Mouse (Mus musculus) CH12.LX (cell line): ENCODE results near the gene Tead1. TPM values are rescaled to one million over a fixed set of nuclear protein-coding genes. Genes with fewer than 3 reads are reported as not detected.

Source experiments
- DNase-seq: peaks from one replicate; pipeline ENCODE4 v3.0.0-alpha.2; 2013; ENCODE audit errors: extremely low read depth
- H3K27ac ChIP-seq: 2 replicates; pipeline ENCODE4 v1.5.1; 2012; ENCODE audit warnings: low read depth, mild to moderate bottlenecking, control low read depth, moderate library complexity; ENCODE audit not compliant: insufficient read depth
- H3K27me3 ChIP-seq: replicated peaks from 2 replicates; pipeline ENCODE3; 2012; ENCODE audit warnings: inconsistent platforms
- H3K36me3 ChIP-seq, 2 experiments: replicated peaks in 1 of 2; 2 replicates each; pipeline versions ENCODE3 to v1.6.1; 2012; ENCODE audit warnings: inconsistent platforms in 1 of 2, low read length in 1 of 2, mild to moderate bottlenecking in 1 of 2, mixed read lengths in 1 of 2, moderate library complexity in 1 of 2; ENCODE audit not compliant: control insufficient read depth in 1 of 2, insufficient read depth in 1 of 2
- H3K4me1 ChIP-seq, 2 experiments: 2 replicates each; pipeline ENCODE4 v1.6.1; 2012; ENCODE audit warnings: inconsistent platforms in 1 of 2, moderate library complexity in 1 of 2; ENCODE audit not compliant: insufficient read depth in 2 of 2, control insufficient read depth in 1 of 2
- H3K4me2 ChIP-seq: 2 replicates; pipeline ENCODE4 v1.6.1; 2012; ENCODE audit warnings: low read depth, mild to moderate bottlenecking, control low read depth; ENCODE audit not compliant: poor library complexity, insufficient read depth, severe bottlenecking
- H3K4me3 ChIP-seq, 3 experiments: fragments of 150-350 bp in 1 of 3; sonication (generic) in 1 of 3; replicated peaks in 1 of 3; 2 replicates each; pipeline versions ENCODE3 to v1.5.1; 2011 to 2012; ENCODE audit warnings: low read depth in 2 of 3, low read length in 2 of 3, mild to moderate bottlenecking in 2 of 3, moderate library complexity in 2 of 3, control low read depth in 1 of 3, improper control_type of control experiment in 1 of 3, inconsistent platforms in 1 of 3, mixed read lengths in 1 of 3; ENCODE audit not compliant: poor library complexity in 1 of 3
- H3K79me2 ChIP-seq: replicated peaks from 2 replicates; pipeline ENCODE4 v1.6.1; 2012; ENCODE audit warnings: mild to moderate bottlenecking, moderate library complexity; ENCODE audit not compliant: control insufficient read depth, poor library complexity, insufficient read depth, severe bottlenecking; ENCODE audit errors: extremely low read depth
- H3K9ac ChIP-seq: 2 replicates; pipeline ENCODE4 v1.6.1; 2012; ENCODE audit warnings: low read depth, mild to moderate bottlenecking, control low read depth, moderate library complexity; ENCODE audit not compliant: insufficient read depth
- H3K9me3 ChIP-seq: replicated peaks from 2 replicates; pipeline ENCODE3; 2012; ENCODE audit warnings: low read length, inconsistent platforms, mixed read lengths
- BHLHE40 ChIP-seq: IDR thresholded peaks from 2 replicates; pipeline ENCODE4 v1.6.1; 2011; ENCODE audit warnings: mild to moderate bottlenecking, low read depth, low read length, improper control_type of control experiment
- CHD2 ChIP-seq: IDR thresholded peaks from 2 replicates; pipeline ENCODE4 v1.6.1; 2011; ENCODE audit warnings: low read length, improper control_type of control experiment
- CTCF ChIP-seq, 2 experiments: IDR thresholded peaks in 1 of 2; conservative IDR thresholded peaks in 1 of 2; 2 replicates each; pipeline ENCODE4 v1.5.1; 2011 to 2012; ENCODE audit warnings: low read depth in 2 of 2, low read length in 2 of 2, improper control_type of control experiment in 1 of 2, inconsistent platforms in 1 of 2, mild to moderate bottlenecking in 1 of 2, moderate library complexity in 1 of 2
- E2F4 ChIP-seq: IDR thresholded peaks from 2 replicates; pipeline ENCODE4 v1.6.1; 2011; ENCODE audit warnings: low read depth, low read length, improper control_type of control experiment; ENCODE audit not compliant: insufficient replicate concordance
- EP300 ChIP-seq: IDR thresholded peaks from 2 replicates; pipeline ENCODE4 v1.6.1; 2011; ENCODE audit warnings: low read length, improper control_type of control experiment
- HCFC1 ChIP-seq: IDR thresholded peaks from 2 replicates; pipeline ENCODE4 v1.6.1; 2012; ENCODE audit warnings: low read depth, mild to moderate bottlenecking, inconsistent platforms, low read length, improper control_type of control experiment
- IRF4 ChIP-seq: IDR thresholded peaks from 2 replicates; pipeline ENCODE4 v1.6.1; 2014; ENCODE audit warnings: low read depth, mild to moderate bottlenecking, inconsistent platforms, low read length, improper control_type of control experiment
- JUND ChIP-seq: conservative IDR thresholded peaks from 2 replicates; pipeline ENCODE4 v1.6.1; 2011; ENCODE audit warnings: low read depth, low read length, improper control_type of control experiment
- MAX ChIP-seq: IDR thresholded peaks from 2 replicates; pipeline ENCODE4 v1.6.1; 2011; ENCODE audit warnings: low read length, improper control_type of control experiment
- MEF2A ChIP-seq: IDR thresholded peaks from 2 replicates; pipeline ENCODE4 v1.6.1; 2014; ENCODE audit warnings: low read depth, mild to moderate bottlenecking, inconsistent platforms, low read length, improper control_type of control experiment, borderline replicate concordance
- MXI1 ChIP-seq: IDR thresholded peaks from 2 replicates; pipeline ENCODE4 v1.6.1; 2011; ENCODE audit warnings: mild to moderate bottlenecking, low read depth, low read length, improper control_type of control experiment
- NRF1 ChIP-seq: IDR thresholded peaks from 2 replicates; pipeline ENCODE4 v1.6.1; 2014; ENCODE audit warnings: low read depth, mild to moderate bottlenecking, inconsistent platforms, low read length, improper control_type of control experiment, moderate library complexity
- PAX5 ChIP-seq: IDR thresholded peaks from 2 replicates; pipeline ENCODE4 v1.6.1; 2012; ENCODE audit warnings: low read length, inconsistent platforms, mixed read lengths
- POLR2A ChIP-seq: IDR thresholded peaks from 2 replicates; pipeline ENCODE4 v1.6.1; 2011; ENCODE audit warnings: low read depth, mild to moderate bottlenecking, improper control_type of control experiment, low read length
- RAD21 ChIP-seq: IDR thresholded peaks from 2 replicates; pipeline ENCODE4 v1.6.1; 2011; ENCODE audit warnings: low read depth, mild to moderate bottlenecking, low read length, improper control_type of control experiment, moderate library complexity
- SIN3A ChIP-seq: IDR thresholded peaks from 2 replicates; pipeline ENCODE4 v1.6.1; 2012; ENCODE audit warnings: low read length, improper control_type of control experiment, inconsistent platforms
- SMC3 ChIP-seq: IDR thresholded peaks from 2 replicates; pipeline ENCODE4 v1.6.1; 2011; ENCODE audit warnings: low read depth, low read length, improper control_type of control experiment
- TBP ChIP-seq: conservative IDR thresholded peaks from 2 replicates; pipeline ENCODE4 v1.6.1; 2011; ENCODE audit warnings: low read depth, low read length, improper control_type of control experiment
- TCF12 ChIP-seq: IDR thresholded peaks from 2 replicates; pipeline ENCODE4 v1.6.1; 2014; ENCODE audit warnings: low read depth, mild to moderate bottlenecking, inconsistent platforms, low read length, improper control_type of control experiment
- UBTF ChIP-seq: IDR thresholded peaks from 2 replicates; pipeline ENCODE4 v1.6.1; 2012; ENCODE audit warnings: low read depth, mild to moderate bottlenecking, inconsistent platforms, low read length, improper control_type of control experiment, moderate library complexity
- ZC3H11A ChIP-seq: IDR thresholded peaks from 2 replicates; pipeline ENCODE4 v1.6.1; 2012; ENCODE audit warnings: low read depth, mild to moderate bottlenecking, inconsistent platforms, low read length, improper control_type of control experiment
- ZKSCAN1 ChIP-seq: IDR thresholded peaks from 2 replicates; pipeline ENCODE4 v1.6.1; 2012; ENCODE audit warnings: low read depth, inconsistent platforms, low read length, improper control_type of control experiment, borderline replicate concordance
- dilution Hi-C: fragments of 300-500 bp; cut with MboI; formaldehyde crosslinking; loops from 2 replicates; pipeline ENCODE4 v1.14.3; 2020; ENCODE audit warnings: low sequenced_read_pairs; ENCODE audit not compliant: extremely low pct_unique_long_range_greater_than_20kb, extremely low pct_ligation_motif_present
- in situ Hi-C: fragments of 300-500 bp; cut with MboI; formaldehyde crosslinking; loops from 3 replicates; pipeline ENCODE4 v1.14.3; 2019; ENCODE audit warnings: low sequenced_read_pairs, low pct_ligation_motif_present, low pct_unique_long_range_greater_than_20kb, mixed read lengths
- polyA plus RNA-seq: library from polyadenylated mRNA; unstranded; fragments of >175 nt; gene quantifications from 2 replicates; pipeline ENCODE4 v1.2.1, GENCODE M21; 2012; ENCODE audit warnings: low read depth; ENCODE audit not compliant: insufficient read length
- total RNA-seq, 2 experiments: library from RNA; depleted of rRNA; stranded (reverse); fragments of 300-350 nt in 1 of 2; fragments of >200 nt in 1 of 2; gene quantifications; 2 replicates each; pipeline ENCODE4 v1.2.3; 2012 to 2014

Tead1 gene
- total and polyA plus RNA-seq, 3 experiments = not detected

DNA sequence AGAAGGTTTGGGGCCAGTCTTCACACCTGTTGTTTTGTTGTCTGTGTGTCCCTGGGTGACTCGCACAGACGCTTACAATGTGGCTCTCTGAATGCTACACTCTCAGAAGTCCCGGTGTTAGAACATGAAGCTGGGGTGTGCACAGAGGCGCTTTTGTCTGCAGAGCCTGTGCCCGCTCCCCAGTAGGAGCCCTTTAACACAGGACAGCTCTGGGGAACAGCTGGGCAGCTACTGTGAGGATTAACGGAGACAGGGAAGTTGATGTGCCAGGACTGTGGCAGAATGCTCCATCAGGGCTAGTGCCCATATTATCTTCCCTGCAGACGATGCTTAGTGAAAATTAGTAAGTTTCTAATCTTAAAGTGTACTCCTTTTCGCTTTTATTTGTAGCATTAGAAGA lies 102.9 kb downstream of the Tead1 start:
- Histone ChIP-seq H3K4me3 (no peak overlapping the region), H3K27me3 (no peaks in the 10 kb centered on the region), H3K9me3 (peaks cover 2% of the 10 kb centered on the region), H3K9ac (no peak overlapping the region), H3K27ac (no peak overlapping the region), H3K4me2 (no peak overlapping the region), H3K79me2 (no peaks in the 10 kb centered on the region), H3K36me3 (no peaks in the 10 kb centered on the region), H3K4me1 (peaks cover 0 to 3% of the 10 kb centered on the region in 2 experiments; a peak in 1 of 4 replicates)
- dilution Hi-C loops (no loop called here), in situ Hi-C loops (no loop called here)
- TF ChIP-seq BHLHE40 = no peak
- DNase-seq = no peak

DNA sequence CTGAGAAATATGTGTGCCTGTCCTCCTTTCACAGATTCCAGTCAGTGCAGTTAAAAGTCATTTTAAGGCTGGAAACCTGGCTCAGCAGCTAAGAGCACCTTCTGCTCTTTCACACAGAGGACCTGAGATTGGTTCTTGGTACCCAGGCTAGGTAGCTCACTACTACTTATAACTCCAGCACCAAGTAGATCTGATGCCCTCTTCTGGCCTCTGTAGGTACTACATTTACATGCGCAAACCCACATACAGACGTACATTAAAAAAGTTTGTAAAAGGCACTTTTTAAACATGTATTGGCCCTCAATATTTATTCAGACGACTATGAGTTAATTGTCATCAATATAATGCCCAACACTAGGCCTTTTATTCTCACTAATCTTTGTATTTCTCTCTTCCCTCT lies 105.2 kb downstream of the Tead1 start:
- dilution Hi-C loops (no loop called here), in situ Hi-C loops (no loop called here)
- Histone ChIP-seq H3K4me3 (no peak overlapping the region), H3K9ac (no peak overlapping the region), H3K27ac (no peak overlapping the region), H3K9me3 (peaks cover 2% of the 10 kb centered on the region), H3K4me1 (peaks cover 0 to 14% of the 10 kb centered on the region in 2 experiments; a peak in 2 of 4 replicates), H3K36me3 (no peaks in the 10 kb centered on the region), H3K27me3 (no peaks in the 10 kb centered on the region), H3K79me2 (no peaks in the 10 kb centered on the region), H3K4me2 (no peak overlapping the region)
- no peak for DNase-seq
- TF ChIP-seq ZKSCAN1 = no peak
- TF ChIP-seq CTCF (conservative IDR thresholded peaks at IDR 0.05 in 1 of 2, IDR thresholded peaks at IDR 0.05 in 1 of 2; ENCODE audit: low read depth in 2 of 2, low read length in 2 of 2) = peak in 1 of 2 experiments; percentile 32; a peak in 1 of 4 replicates
- peak; percentile 17 for TF ChIP-seq RAD21
- TF ChIP-seq PAX5 = no peak
- TF ChIP-seq SIN3A = no peak
- TF ChIP-seq UBTF = no peak
- TF ChIP-seq SMC3 = 0 out of 2 replicates have a peak, but pooled peaks have one; percentile 2

DNA sequence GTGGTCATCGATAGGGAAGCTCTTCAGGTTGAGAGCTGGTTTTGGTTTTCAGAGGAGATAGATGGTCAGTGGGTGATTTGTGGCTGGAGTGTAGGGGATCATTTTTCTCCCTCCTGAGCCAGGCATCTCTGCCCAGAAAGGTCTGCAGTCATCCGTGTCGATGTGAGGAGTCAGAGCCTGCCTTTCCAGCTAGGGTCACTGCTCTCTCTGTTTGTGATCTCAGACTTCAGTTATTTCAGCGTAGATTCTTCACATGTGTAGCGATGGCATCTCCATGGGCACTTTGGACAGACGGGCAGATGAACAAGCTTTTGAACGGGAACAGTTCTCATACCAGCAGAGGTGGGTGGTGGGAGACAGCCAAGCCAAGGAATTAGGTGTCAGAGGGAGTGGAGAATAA lies 106.2 kb downstream of the Tead1 start:
- no peak overlapping the region for H3K4me3 ChIP-seq
- H3K27me3 ChIP-seq = no peaks in the 10 kb centered on the region
- TF ChIP-seq NRF1 (no peak), MAX (no peak), POLR2A (no peak), MEF2A (no peak), TBP (no peak), MXI1 (no peak), RAD21 (no peak), IRF4 (no peak), ZC3H11A (no peak), PAX5 (no peak), JUND (no peak), UBTF (no peak), HCFC1 (no peak), CHD2 (no peak), SMC3 (no peak), TCF12 (no peak), EP300 (no peak), E2F4 (no peak), CTCF (conservative IDR thresholded peaks at IDR 0.05 in 1 of 2, IDR thresholded peaks at IDR 0.05 in 1 of 2; ENCODE audit: low read depth in 2 of 2, low read length in 2 of 2) (no peak)
- peaks cover 0 to 23% of the 10 kb centered on the region in 2 experiments; a peak in 2 of 4 replicates for H3K4me1 ChIP-seq
- in situ Hi-C loops = no loop called here
- H3K27ac ChIP-seq = no peak overlapping the region
- H3K36me3 ChIP-seq = no peaks in the 10 kb centered on the region
- H3K79me2 ChIP-seq = no peaks in the 10 kb centered on the region
- peaks cover 2% of the 10 kb centered on the region for H3K9me3 ChIP-seq
- dilution Hi-C loops = no loop called here
- H3K9ac ChIP-seq = no peak overlapping the region
- no peak overlapping the region for H3K4me2 ChIP-seq
- DNase-seq = no peak
